Mouse (Mus musculus): Measurements from ENCODE around the gene Tmem201. TPM values are rescaled to one million over a fixed set of nuclear protein-coding genes. Genes with fewer than 3 reads are reported as not detected.

Tmem201 gene
- total and polyA plus RNA-seq, 3 experiments: 6.4 to 29.2 (median 16.2) TPM

DNA sequence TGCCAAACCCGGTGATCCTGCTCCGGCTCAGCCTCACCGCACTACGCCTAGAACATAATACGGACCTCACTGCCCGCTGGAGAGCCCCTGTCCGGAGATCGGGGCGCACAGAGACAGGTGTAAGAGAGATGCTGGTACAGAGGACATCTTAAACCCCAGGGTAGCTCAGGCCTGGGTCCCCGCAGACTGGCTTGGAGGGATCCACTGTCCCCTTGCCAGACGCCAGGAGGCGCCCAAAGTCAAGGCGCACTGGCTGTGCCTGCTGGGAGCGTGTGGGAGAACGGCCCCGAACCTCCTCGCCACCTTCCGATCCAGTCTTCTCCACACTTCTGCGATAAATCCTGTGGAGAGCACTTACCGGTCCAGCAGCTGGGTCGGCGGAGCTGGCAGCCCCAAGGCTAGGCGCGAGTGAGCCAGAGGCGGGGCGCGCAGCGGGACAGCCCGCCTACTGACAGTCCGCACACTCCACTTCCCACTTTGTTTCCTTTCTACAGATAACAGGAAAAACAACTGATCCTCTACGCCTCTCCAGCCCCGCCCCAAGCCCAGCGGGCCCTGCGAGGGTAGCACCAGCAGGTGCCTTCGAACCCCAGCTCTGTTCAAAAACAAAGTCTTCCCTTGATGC is 39.5 kb downstream of the Tmem201 start (continued):
- TF ChIP-seq MAFK (IDR thresholded peaks at IDR 0.05; ENCODE audit: insufficient replicate concordance, low read length): no peak
- no peak; the same call in 1 of the 2 replicates for TF ChIP-seq SIN3A (IDR thresholded peaks at IDR 0.05; ENCODE audit: low read length)
- TF ChIP-seq HCFC1 (IDR thresholded peaks at IDR 0.05; ENCODE audit: low read depth, low read length): peak; percentile 36; the same call in 1 of the 2 replicates
- peak; percentile 23; the same call in 1 of the 2 replicates for TF ChIP-seq UBTF (IDR thresholded peaks at IDR 0.05; ENCODE audit: low read depth, low read length)
- no peak for TF ChIP-seq CHD1 (IDR thresholded peaks at IDR 0.05; ENCODE audit: low read depth, low read length)
- peak; percentile 49; the same call in 1 of the 2 replicates for TF ChIP-seq POLR2A (IDR thresholded peaks at IDR 0.05; ENCODE audit: low read depth, low read length)
- TF ChIP-seq GABPA (IDR thresholded peaks at IDR 0.05; ENCODE audit: insufficient replicate concordance, low read depth, low read length): no peak
- TF ChIP-seq MAX (IDR thresholded peaks at IDR 0.05; ENCODE audit: low read length): no peak
- TF ChIP-seq KAT2A (IDR thresholded peaks at IDR 0.05; ENCODE audit: insufficient replicate concordance, low read length): no peak

DNA sequence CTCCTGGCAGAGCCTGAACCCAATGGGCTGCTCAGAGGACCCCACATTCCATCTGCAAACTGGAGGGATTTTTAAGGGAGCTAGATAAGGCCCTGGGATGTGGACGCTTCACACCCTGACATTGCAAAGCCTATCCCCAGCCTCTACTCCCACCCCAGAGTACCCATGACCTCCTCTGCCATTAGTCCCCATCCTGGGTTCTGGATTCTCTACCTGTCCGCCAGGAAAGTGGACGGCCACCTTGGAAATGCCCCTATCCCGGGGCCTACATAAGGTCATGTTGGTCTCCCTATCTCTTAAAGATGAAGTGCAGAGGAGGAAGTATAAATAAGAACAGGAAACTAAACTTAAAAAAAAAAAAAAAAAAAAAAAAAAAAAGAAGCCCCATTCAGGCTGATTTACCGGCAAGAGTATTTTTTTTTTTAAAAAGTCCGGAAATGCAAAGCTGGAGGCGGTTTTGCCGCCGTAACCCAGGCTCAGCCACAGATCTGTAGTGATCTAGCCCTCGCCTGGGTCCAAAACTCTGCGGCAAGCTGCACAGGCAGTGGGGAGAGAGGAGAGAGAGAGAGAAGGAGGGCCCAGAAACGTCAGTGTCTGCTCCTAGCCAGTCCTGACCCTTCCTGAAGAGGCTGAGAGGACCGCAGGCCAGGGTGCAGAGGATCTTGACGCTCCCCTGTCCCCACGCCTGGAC is 40.2 kb downstream of the Tmem201 start:
- dilution Hi-C loops (cut with MboI; ENCODE audit: extremely low pct_ligation_motif_present, extremely low pct_unique_long_range_greater_than_20kb, low sequenced_read_pairs): no loop called here
- TF ChIP-seq E2F4 (IDR thresholded peaks at IDR 0.05; ENCODE audit: insufficient replicate concordance, low read depth, low read length) (0 out of 2 replicates have a peak, but pooled peaks have one; percentile 27), CHD1 (IDR thresholded peaks at IDR 0.05; ENCODE audit: low read depth, low read length) (0 out of 2 replicates have a peak, but pooled peaks have one; percentile 21), SMC3 (IDR thresholded peaks at IDR 0.05; ENCODE audit: low read depth, low read length) (no peak), ZC3H11A (IDR thresholded peaks at IDR 0.05; ENCODE audit: low read depth, low read length) (no peak), UBTF (IDR thresholded peaks at IDR 0.05; ENCODE audit: low read depth, low read length) (no peak), CHD2 (IDR thresholded peaks at IDR 0.05; ENCODE audit: low read length) (no peak), POLR2A (IDR thresholded peaks at IDR 0.05; ENCODE audit: low read depth, low read length) (peak; percentile 34), ETS1 (conservative IDR thresholded peaks at IDR 0.05; ENCODE audit: low read depth, low read length) (no peak; the same call in 1 of the 2 replicates), JUND (conservative IDR thresholded peaks at IDR 0.05; ENCODE audit: low read depth, low read length) (no peak), SIN3A (IDR thresholded peaks at IDR 0.05; ENCODE audit: low read length) (no peak), BHLHE40 (IDR thresholded peaks at IDR 0.05; ENCODE audit: low read depth, low read length) (no peak), POLR2AphosphoS2 (IDR thresholded peaks at IDR 0.05; ENCODE audit: low read depth, low read length) (no peak), GABPA (IDR thresholded peaks at IDR 0.05; ENCODE audit: insufficient replicate concordance, low read depth, low read length) (no peak), NELFE (IDR thresholded peaks at IDR 0.05; ENCODE audit: low read depth, low read length) (no peak; the same call in 1 of the 2 replicates), ZNF384 (IDR thresholded peaks at IDR 0.05; ENCODE audit: low read depth, low read length) (peak; percentile 97), JUN (IDR thresholded peaks at IDR 0.05; ENCODE audit: insufficient read depth, low read depth, low read length) (no peak), MAZ (IDR thresholded peaks at IDR 0.05; ENCODE audit: low read depth, low read length) (no peak), MAFK (IDR thresholded peaks at IDR 0.05; ENCODE audit: insufficient replicate concordance, low read length) (no peak), ELF1 (IDR thresholded peaks at IDR 0.05; ENCODE audit: low read depth, low read length) (0 out of 2 replicates have a peak, but pooled peaks have one; percentile 26), TCF12 (IDR thresholded peaks at IDR 0.05; ENCODE audit: low read depth, low read length) (peak; percentile 19; the same call in 1 of the 2 replicates), CTCF (conservative IDR thresholded peaks at IDR 0.05 in 1 of 2, IDR thresholded peaks at IDR 0.05 in 1 of 2; ENCODE audit: low read depth in 2 of 2, low read length in 2 of 2) (no peak), HCFC1 (IDR thresholded peaks at IDR 0.05; ENCODE audit: low read depth, low read length) (no peak), KAT2A (IDR thresholded peaks at IDR 0.05; ENCODE audit: insufficient replicate concordance, low read length) (no peak), EP300 (IDR thresholded peaks at IDR 0.05; ENCODE audit: low read length) (no peak), RAD21 (IDR thresholded peaks at IDR 0.05; ENCODE audit: low read depth, low read length) (no peak)

More for the DNA sequence above, 40.2 kb downstream of the Tmem201 start:
- no peaks in the 10 kb centered on the region for H3K27me3 ChIP-seq (replicated peaks)
- H3K9me3 ChIP-seq (replicated peaks; ENCODE audit: low read length): no peaks in the 10 kb centered on the region
- in situ Hi-C loops (cut with MboI; ENCODE audit: low pct_ligation_motif_present, low pct_unique_long_range_greater_than_20kb, low sequenced_read_pairs): loop anchor here (5.0 kb wide), 1 partner anchor 40 kb away; no protein-coding TSS in a partner anchor
- H3K4me1 ChIP-seq (ENCODE audit: control insufficient read depth in 1 of 2, insufficient read depth in 2 of 2): peaks cover 10 to 44% of the 10 kb centered on the region in 2 experiments
- H3K79me2 ChIP-seq (replicated peaks; ENCODE audit: control insufficient read depth, extremely low read depth, insufficient read depth, poor library complexity, severe bottlenecking): peaks cover 77% of the 10 kb centered on the region
- no peak for DNase-seq (ENCODE audit: extremely low read depth)
- H3K27ac ChIP-seq (ENCODE audit: insufficient read depth, low read depth): peak overlapping the region; percentile 97
- H3K9ac ChIP-seq (ENCODE audit: insufficient read depth, low read depth): peak overlapping the region; percentile 94
- H3K4me2 ChIP-seq (ENCODE audit: insufficient read depth, low read depth, poor library complexity, severe bottlenecking): peak overlapping the region; percentile 92
- H3K36me3 ChIP-seq (replicated peaks in 1 of 2; ENCODE audit: control insufficient read depth in 1 of 2, insufficient read depth in 1 of 2, low read length in 1 of 2): peaks cover 4 to 24% of the 10 kb centered on the region in 2 experiments
- H3K4me3 ChIP-seq (replicated peaks in 1 of 3; ENCODE audit: low read depth in 2 of 3, low read length in 2 of 3, poor library complexity in 1 of 3): peak overlapping the region; percentile 63 to 92 (median 77)
